Mouse (Mus musculus): ENCODE measurements around the gene AU040320. TPM values are rescaled to one million over a fixed set of nuclear protein-coding genes. Genes with fewer than 3 reads are reported as not detected.

The AU040320 gene
- polyA plus RNA-seq, 1 experiment: 10.1 TPM

DNA sequence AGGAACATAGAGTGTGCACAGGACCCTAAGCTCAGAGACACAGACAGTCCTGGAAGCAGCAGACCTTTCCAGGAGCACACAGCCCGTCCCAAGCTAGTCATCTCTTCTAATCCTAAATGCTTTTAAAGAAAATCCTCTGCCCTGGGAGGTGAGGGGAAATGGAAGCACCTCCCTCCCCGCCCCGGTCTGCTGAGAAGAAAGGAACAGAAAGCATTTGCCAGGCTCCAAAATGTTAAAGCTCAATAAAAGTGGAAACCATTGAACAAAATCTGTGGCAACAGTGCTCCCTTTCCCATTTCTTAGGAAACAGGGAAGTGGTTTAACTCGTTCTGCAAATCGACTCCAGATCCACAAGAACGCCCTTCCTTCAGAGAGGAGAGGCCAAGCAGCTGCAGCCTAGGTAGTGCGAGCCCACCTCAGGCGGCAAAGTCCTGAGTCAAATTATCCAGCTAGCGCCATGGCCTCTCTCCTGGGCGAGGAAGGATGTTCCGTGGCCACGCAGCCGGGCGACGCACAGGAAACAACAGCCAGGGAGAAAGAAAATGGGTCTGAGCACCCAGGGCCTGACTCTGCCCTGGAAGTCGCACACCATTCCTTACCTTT, 19.2 kb upstream of the AU040320 start:
- H3K4me1 ChIP-seq (ENCODE audit: control insufficient read depth, insufficient read depth, low read length): no peaks in the 10 kb centered on the region
- peaks cover 19% of the 10 kb centered on the region for H3K27me3 ChIP-seq (ENCODE audit: control insufficient read depth, insufficient read depth, low read length, poor library complexity, severe bottlenecking)
- H3K27ac ChIP-seq (ENCODE audit: insufficient read depth, low read length): no peak overlapping the region
- H3K9ac ChIP-seq (ENCODE audit: low read depth, poor library complexity, severe bottlenecking): no peak overlapping the region
- TF ChIP-seq CTCF (IDR thresholded peaks at IDR 0.05; ENCODE audit: low read depth, low read length): no peak
- no peak for TF ChIP-seq POLR2A (IDR thresholded peaks at IDR 0.05; ENCODE audit: insufficient read depth, low read length)
- TF ChIP-seq EP300 (IDR thresholded peaks at IDR 0.05; ENCODE audit: insufficient read depth, low read depth, low read length): no peak
- no peaks in the 10 kb centered on the region for H3K9me3 ChIP-seq (replicated peaks; ENCODE audit: control insufficient read depth, insufficient read depth, low read length, poor library complexity, severe bottlenecking)
- peak overlapping the region; percentile 67; the same call in 1 of the 2 replicates for H3K4me3 ChIP-seq (ENCODE audit: low read depth, low read length)
- H3K36me3 ChIP-seq (ENCODE audit: control insufficient read depth, insufficient read depth, low read length, poor library complexity, severe bottlenecking): no peaks in the 10 kb centered on the region

DNA sequence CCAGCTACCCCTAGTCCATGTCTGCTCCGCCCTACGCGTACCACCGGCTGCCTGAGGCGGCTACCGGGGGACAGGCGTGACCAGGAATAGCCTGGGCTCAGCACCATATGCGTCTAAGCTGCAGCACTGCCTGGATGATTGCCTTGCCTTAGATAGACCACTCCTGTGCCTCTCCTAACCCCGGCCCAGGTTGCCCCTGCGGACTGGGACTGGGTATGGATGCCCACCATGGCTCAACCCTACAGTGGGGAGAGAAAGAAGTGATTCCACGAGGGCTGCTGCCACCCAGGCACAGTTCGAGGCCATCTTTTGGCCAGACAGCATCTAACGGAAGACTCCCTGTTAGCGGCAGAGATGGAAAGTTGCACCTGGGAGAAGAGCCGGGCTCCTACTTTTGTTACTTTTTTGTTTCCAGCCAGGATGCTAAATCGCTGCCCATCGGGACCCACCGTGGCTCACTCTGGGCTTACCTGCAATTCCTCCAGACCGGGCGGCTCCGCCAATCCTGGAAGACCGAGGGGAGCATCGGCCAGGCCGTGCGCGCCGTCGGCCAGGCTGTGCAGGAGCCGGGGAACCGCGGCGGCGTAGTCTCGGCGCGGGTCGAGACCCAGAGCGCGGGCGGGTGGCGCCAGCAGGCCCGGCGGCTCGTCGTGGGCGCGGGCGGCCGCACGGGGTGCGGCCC, 18.5 kb upstream of the AU040320 start:
- Histone ChIP-seq H3K27ac (ENCODE audit: insufficient read depth, low read length) (no peak overlapping the region), H3K4me3 (ENCODE audit: low read depth, low read length) (peak overlapping the region; percentile 67), H3K4me1 (ENCODE audit: control insufficient read depth, insufficient read depth, low read length) (peaks cover 2% of the 10 kb centered on the region), H3K36me3 (ENCODE audit: control insufficient read depth, insufficient read depth, low read length, poor library complexity, severe bottlenecking) (no peaks in the 10 kb centered on the region), H3K27me3 (ENCODE audit: control insufficient read depth, insufficient read depth, low read length, poor library complexity, severe bottlenecking) (peaks cover 19% of the 10 kb centered on the region), H3K9me3 (replicated peaks; ENCODE audit: control insufficient read depth, insufficient read depth, low read length, poor library complexity, severe bottlenecking) (no peaks in the 10 kb centered on the region), H3K9ac (ENCODE audit: low read depth, poor library complexity, severe bottlenecking) (peak overlapping the region; percentile 39)
- TF ChIP-seq CTCF (IDR thresholded peaks at IDR 0.05; ENCODE audit: low read depth, low read length) (no peak), POLR2A (IDR thresholded peaks at IDR 0.05; ENCODE audit: insufficient read depth, low read length) (no peak), EP300 (IDR thresholded peaks at IDR 0.05; ENCODE audit: insufficient read depth, low read depth, low read length) (no peak)

DNA sequence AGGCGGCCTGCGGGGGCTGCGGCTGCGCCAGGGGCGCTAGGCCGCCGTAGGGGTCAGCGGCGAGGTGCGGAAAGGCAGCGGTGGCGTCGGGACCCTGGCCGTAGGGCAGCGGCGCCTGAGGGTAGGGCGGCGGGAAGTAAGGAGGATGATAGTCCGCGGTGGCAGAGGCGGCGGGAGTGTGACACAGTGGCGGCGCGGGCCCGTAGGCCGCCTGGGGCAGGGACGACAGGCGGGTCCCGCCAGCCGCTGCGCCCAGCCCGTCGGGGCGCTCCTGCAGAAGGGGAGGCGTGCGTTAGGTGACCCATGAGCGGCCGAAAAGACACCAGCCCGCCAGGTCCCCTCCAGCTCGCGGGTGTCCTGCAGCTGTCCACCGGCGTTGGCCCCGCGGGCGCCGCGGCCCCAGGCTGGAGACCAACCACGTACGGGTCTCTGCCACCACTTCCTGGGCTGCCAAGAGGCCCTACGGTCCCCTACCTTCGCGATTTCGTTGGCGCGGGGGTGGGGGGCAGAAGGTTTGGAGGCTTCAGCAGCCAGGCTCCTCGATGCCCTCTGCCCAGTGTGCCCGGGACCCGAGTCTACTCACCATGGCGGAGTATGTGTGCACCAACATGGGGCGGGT, 17.9 kb upstream of the AU040320 start:
- peaks cover 2% of the 10 kb centered on the region for H3K4me1 ChIP-seq (ENCODE audit: control insufficient read depth, insufficient read depth, low read length)
- TF ChIP-seq POLR2A (IDR thresholded peaks at IDR 0.05; ENCODE audit: insufficient read depth, low read length) (no peak), EP300 (IDR thresholded peaks at IDR 0.05; ENCODE audit: insufficient read depth, low read depth, low read length) (no peak), CTCF (IDR thresholded peaks at IDR 0.05; ENCODE audit: low read depth, low read length) (no peak)
- peak overlapping the region; percentile 39 for H3K9ac ChIP-seq (ENCODE audit: low read depth, poor library complexity, severe bottlenecking)
- H3K27ac ChIP-seq (ENCODE audit: insufficient read depth, low read length): no peak overlapping the region
- peaks cover 19% of the 10 kb centered on the region for H3K27me3 ChIP-seq (ENCODE audit: control insufficient read depth, insufficient read depth, low read length, poor library complexity, severe bottlenecking)
- H3K4me3 ChIP-seq (ENCODE audit: low read depth, low read length): peak overlapping the region; percentile 67
- no peaks in the 10 kb centered on the region for H3K36me3 ChIP-seq (ENCODE audit: control insufficient read depth, insufficient read depth, low read length, poor library complexity, severe bottlenecking)
- H3K9me3 ChIP-seq (replicated peaks; ENCODE audit: control insufficient read depth, insufficient read depth, low read length, poor library complexity, severe bottlenecking): no peaks in the 10 kb centered on the region

DNA sequence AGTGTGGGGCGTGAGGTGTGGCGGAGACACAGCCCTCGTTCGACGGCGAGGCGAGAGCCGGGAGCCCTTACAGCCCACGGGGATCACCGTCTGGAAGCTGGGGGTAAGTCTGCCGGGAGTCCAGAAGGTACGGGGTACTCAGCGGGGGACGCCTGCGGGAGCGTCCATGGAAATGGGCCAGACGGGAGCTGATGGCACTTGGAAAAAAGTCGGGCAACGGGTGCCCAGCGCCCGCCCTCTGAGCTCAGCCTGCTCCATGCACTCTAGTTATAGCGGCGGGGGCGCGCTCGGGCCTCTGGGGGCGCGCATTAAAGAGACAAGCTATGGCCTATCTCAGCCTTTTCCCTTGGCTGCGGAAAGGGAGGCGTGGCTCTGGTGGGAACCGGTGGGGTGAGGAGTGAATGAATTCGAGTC, 17.3 kb upstream of the AU040320 start, which contains the start of gene Tfap2e:
Gene Tfap2e, minus strand, starts transcription at position 240 of the 414 bp plus-strand sequence.
- Histone ChIP-seq H3K9ac (ENCODE audit: low read depth, poor library complexity, severe bottlenecking) (peak within 1 kb of the TSS; percentile 39), H3K36me3 (ENCODE audit: control insufficient read depth, insufficient read depth, low read length, poor library complexity, severe bottlenecking) (no peaks in the 10 kb centered on the region), H3K27ac (ENCODE audit: insufficient read depth, low read length) (no peak within 1 kb of the TSS), H3K4me3 (ENCODE audit: low read depth, low read length) (peak within 1 kb of the TSS; percentile 67), H3K9me3 (replicated peaks; ENCODE audit: control insufficient read depth, insufficient read depth, low read length, poor library complexity, severe bottlenecking) (no peaks in the 10 kb centered on the region), H3K4me1 (ENCODE audit: control insufficient read depth, insufficient read depth, low read length) (peaks cover 2% of the 10 kb centered on the region), H3K27me3 (ENCODE audit: control insufficient read depth, insufficient read depth, low read length, poor library complexity, severe bottlenecking) (peaks cover 19% of the 10 kb centered on the region)
- TF ChIP-seq CTCF (IDR thresholded peaks at IDR 0.05; ENCODE audit: low read depth, low read length) (no peak), POLR2A (IDR thresholded peaks at IDR 0.05; ENCODE audit: insufficient read depth, low read length) (no peak), EP300 (IDR thresholded peaks at IDR 0.05; ENCODE audit: insufficient read depth, low read depth, low read length) (no peak)

DNA sequence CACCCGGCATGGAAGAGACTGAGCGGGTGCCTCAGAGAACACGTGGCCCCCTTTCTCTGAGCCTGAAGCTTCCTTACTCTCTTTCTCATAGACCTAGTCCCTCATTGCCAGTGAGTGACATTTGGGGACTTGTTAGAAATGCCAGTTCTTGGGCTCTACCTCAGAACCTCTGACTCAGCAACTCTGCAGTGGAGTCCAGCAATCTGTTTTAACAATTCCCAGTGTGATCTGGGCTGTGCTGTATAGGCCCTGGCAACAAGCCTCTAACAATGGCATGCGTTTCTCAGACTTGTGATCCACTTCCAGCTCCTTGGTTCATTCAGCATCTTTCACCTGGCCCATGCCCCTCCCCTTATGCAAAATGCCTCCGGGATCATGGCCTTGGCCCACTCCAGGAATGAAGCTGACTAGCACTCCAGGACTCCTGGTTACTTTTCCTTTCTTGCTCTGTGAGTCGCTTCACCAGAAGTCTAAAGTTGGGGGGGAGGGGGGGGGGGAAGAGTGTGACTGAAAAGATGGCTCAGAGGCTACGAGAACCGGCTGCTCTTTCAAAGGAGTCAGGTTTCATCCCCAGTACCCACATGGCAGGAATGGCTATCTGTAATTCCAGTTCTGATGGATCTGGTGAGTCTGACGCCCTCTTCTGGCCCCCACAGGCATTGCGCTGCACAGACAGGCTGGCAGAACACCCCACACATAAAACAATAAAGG, 13.2 kb upstream of the AU040320 start:
- no peak for TF ChIP-seq POLR2A (IDR thresholded peaks at IDR 0.05; ENCODE audit: insufficient read depth, low read length)
- TF ChIP-seq EP300 (IDR thresholded peaks at IDR 0.05; ENCODE audit: insufficient read depth, low read depth, low read length): no peak
- TF ChIP-seq CTCF (IDR thresholded peaks at IDR 0.05; ENCODE audit: low read depth, low read length): peak; percentile 76
- Histone ChIP-seq H3K36me3 (ENCODE audit: control insufficient read depth, insufficient read depth, low read length, poor library complexity, severe bottlenecking) (no peaks in the 10 kb centered on the region), H3K9me3 (replicated peaks; ENCODE audit: control insufficient read depth, insufficient read depth, low read length, poor library complexity, severe bottlenecking) (no peaks in the 10 kb centered on the region), H3K27ac (ENCODE audit: insufficient read depth, low read length) (peak overlapping the region; percentile 71), H3K4me3 (ENCODE audit: low read depth, low read length) (no peak overlapping the region; the same call in 1 of the 2 replicates), H3K27me3 (ENCODE audit: control insufficient read depth, insufficient read depth, low read length, poor library complexity, severe bottlenecking) (peaks cover 7% of the 10 kb centered on the region; the same call in 1 of the 2 replicates), H3K4me1 (ENCODE audit: control insufficient read depth, insufficient read depth, low read length) (peaks cover 2% of the 10 kb centered on the region), H3K9ac (ENCODE audit: low read depth, poor library complexity, severe bottlenecking) (peak overlapping the region; percentile 33)

Measured in ES-Bruce4 (cell line).